Mouse (Mus musculus): Measurements from ENCODE around the gene Polr2e. TPM values are rescaled to one million over a fixed set of nuclear protein-coding genes. Genes with fewer than 3 reads are reported as not detected.
A peak's percentile ranks its signal among the peaks of the same experiment; 100 is the strongest.

Polr2e gene
- total and polyA plus RNA-seq, 3 experiments = 105 to 194 (median 127) TPM

DNA sequence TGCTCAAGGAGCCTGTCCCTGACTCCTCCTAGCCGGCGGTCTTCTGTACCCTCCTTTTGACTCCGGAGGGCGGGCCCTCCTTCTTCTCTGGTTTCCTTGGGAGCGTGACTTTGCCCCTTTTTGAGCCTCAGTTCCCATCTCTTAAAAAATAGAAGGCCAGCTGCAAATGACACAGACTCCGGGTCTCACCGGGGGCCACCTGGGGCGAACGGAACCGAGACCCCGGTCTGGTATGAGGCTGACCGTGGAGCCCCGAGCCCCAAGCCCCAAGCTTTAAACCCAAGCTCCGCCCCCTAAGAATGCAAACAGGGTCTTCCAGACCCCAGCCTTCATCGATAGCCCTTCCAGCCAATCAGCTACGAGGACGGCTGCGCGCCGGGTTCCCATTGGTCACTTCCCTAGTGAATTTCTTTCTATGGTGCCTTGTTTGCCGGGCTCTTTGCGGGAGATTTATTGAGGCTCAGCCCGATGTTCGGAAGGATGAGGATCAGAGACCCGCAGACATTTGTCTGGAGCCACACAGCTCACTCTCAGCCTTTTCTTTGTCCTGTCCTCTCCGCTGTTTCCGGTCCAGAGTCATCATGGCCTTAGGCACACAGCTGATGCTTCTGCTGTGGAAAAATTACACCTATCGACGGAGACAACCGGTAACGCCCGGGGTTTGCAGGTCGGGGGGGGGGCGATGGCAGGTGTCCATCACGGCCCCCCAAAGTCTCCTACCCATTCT lies 42.4 kb downstream of the Polr2e start:
- H3K27ac ChIP-seq (ENCODE audit: insufficient read depth, low read depth) = no peak overlapping the region
- TF ChIP-seq MEF2A (IDR thresholded peaks at IDR 0.05; ENCODE audit: borderline replicate concordance, low read depth, low read length) = no peak
- TF ChIP-seq NELFE (IDR thresholded peaks at IDR 0.05; ENCODE audit: low read depth, low read length) = no peak
- TF ChIP-seq MAFK (IDR thresholded peaks at IDR 0.05; ENCODE audit: insufficient replicate concordance, low read length) = no peak
- no peak for TF ChIP-seq JUND (conservative IDR thresholded peaks at IDR 0.05; ENCODE audit: low read depth, low read length)
- TF ChIP-seq TCF12 (IDR thresholded peaks at IDR 0.05; ENCODE audit: low read depth, low read length) = no peak; the same call in 1 of the 2 replicates
- TF ChIP-seq POLR2A (IDR thresholded peaks at IDR 0.05; ENCODE audit: low read depth, low read length) = peak; percentile 26; the same call in 1 of the 2 replicates
- TF ChIP-seq MAZ (IDR thresholded peaks at IDR 0.05; ENCODE audit: low read depth, low read length) = no peak
- TF ChIP-seq JUN (IDR thresholded peaks at IDR 0.05; ENCODE audit: insufficient read depth, low read depth, low read length) = no peak
- no peak for TF ChIP-seq NRF1 (IDR thresholded peaks at IDR 0.05; ENCODE audit: low read depth, low read length)
- TF ChIP-seq IRF4 (IDR thresholded peaks at IDR 0.05; ENCODE audit: low read depth, low read length) = 0 out of 2 replicates have a peak, but pooled peaks have one; percentile 3
- peak overlapping the region; percentile 58 to 87 (median 77) for H3K4me3 ChIP-seq (replicated peaks in 1 of 3; ENCODE audit: low read depth in 2 of 3, low read length in 2 of 3, poor library complexity in 1 of 3)
- dilution Hi-C loops (cut with MboI; ENCODE audit: extremely low pct_ligation_motif_present, extremely low pct_unique_long_range_greater_than_20kb, low sequenced_read_pairs) (no loop called here), in situ Hi-C loops (cut with MboI; ENCODE audit: low pct_ligation_motif_present, low pct_unique_long_range_greater_than_20kb, low sequenced_read_pairs) (no loop called here)
- H3K79me2 ChIP-seq (replicated peaks; ENCODE audit: control insufficient read depth, extremely low read depth, insufficient read depth, poor library complexity, severe bottlenecking) = no peaks in the 10 kb centered on the region
- H3K9me3 ChIP-seq (replicated peaks; ENCODE audit: low read length) = peaks cover 3% of the 10 kb centered on the region
- peaks cover 0 to 22% of the 10 kb centered on the region in 2 experiments; a peak in 2 of 4 replicates for H3K4me1 ChIP-seq (ENCODE audit: control insufficient read depth in 1 of 2, insufficient read depth in 2 of 2)
- peak overlapping the region; percentile 46 for H3K9ac ChIP-seq (ENCODE audit: insufficient read depth, low read depth)
- peak; percentile 68 for DNase-seq (ENCODE audit: extremely low read depth)
- peak overlapping the region; percentile 63 for H3K4me2 ChIP-seq (ENCODE audit: insufficient read depth, low read depth, poor library complexity, severe bottlenecking)
- H3K36me3 ChIP-seq (replicated peaks in 1 of 2; ENCODE audit: control insufficient read depth in 1 of 2, insufficient read depth in 1 of 2, low read length in 1 of 2) = peaks cover 16 to 67% of the 10 kb centered on the region in 2 experiments
- no peaks in the 10 kb centered on the region for H3K27me3 ChIP-seq (replicated peaks)

DNA sequence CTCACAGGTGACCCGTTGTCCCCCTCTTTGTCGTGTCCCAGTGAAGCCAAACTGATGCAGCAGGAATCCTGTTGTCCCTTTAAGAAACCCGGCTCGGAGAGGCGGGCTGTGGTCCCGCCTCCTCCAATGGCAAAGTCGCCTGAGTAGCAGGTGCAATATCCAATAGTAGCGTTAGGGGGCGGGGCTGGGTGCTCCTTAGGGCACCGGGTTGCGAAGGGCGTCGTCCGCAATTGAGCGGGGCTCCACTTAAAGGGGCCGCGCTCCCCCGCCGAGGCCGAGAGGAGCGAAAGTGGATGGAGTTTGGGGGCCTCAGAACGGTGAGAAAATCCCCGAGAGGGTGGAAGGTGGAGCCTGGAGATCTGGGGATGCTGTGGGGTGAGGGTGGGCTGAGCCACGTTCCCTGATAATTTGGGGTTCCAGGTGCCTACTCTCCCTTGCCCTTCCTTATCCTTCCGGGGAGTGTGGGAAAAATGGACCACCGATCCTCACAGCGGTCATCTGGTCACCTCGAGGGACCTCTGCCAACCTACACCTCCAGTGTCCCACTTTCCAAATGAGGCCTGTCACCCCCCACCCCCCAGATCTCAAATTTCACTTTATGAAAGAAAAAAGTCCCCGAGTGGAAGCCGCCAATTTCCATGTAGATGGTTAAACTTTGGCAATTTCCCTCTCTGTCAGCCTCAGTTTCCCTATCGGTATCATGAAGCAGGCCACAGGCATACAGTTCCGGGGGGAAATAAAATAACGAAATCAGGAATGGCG lies 43.1 kb downstream of the Polr2e start, which contains the start of gene Abca7:
TSS of gene Abca7 (plus strand) at position 223 of the 762 bp plus-strand sequence.
- peaks cover 0 to 22% of the 10 kb centered on the region in 2 experiments; a peak in 2 of 4 replicates for H3K4me1 ChIP-seq (ENCODE audit: control insufficient read depth in 1 of 2, insufficient read depth in 2 of 2)
- H3K27ac ChIP-seq (ENCODE audit: insufficient read depth, low read depth) = no peak within 1 kb of the TSS
- DNase-seq (ENCODE audit: extremely low read depth) = peak; percentile 95
- H3K27me3 ChIP-seq (replicated peaks) = no peaks in the 10 kb centered on the region
- H3K4me2 ChIP-seq (ENCODE audit: insufficient read depth, low read depth, poor library complexity, severe bottlenecking) = peak within 1 kb of the TSS; percentile 63
- H3K9me3 ChIP-seq (replicated peaks; ENCODE audit: low read length) = peaks cover 8% of the 10 kb centered on the region
- dilution Hi-C loops (cut with MboI; ENCODE audit: extremely low pct_ligation_motif_present, extremely low pct_unique_long_range_greater_than_20kb, low sequenced_read_pairs) = no loop called here
- in situ Hi-C loops (cut with MboI; ENCODE audit: low pct_ligation_motif_present, low pct_unique_long_range_greater_than_20kb, low sequenced_read_pairs) = no loop called here
- H3K79me2 ChIP-seq (replicated peaks; ENCODE audit: control insufficient read depth, extremely low read depth, insufficient read depth, poor library complexity, severe bottlenecking) = no peaks in the 10 kb centered on the region
- H3K4me3 ChIP-seq (replicated peaks in 1 of 3; ENCODE audit: low read depth in 2 of 3, low read length in 2 of 3, poor library complexity in 1 of 3) = peak within 1 kb of the TSS; percentile 58 to 87 (median 77)
- peaks cover 18 to 67% of the 10 kb centered on the region in 2 experiments for H3K36me3 ChIP-seq (replicated peaks in 1 of 2; ENCODE audit: control insufficient read depth in 1 of 2, insufficient read depth in 1 of 2, low read length in 1 of 2)
- peak within 1 kb of the TSS; percentile 46 for H3K9ac ChIP-seq (ENCODE audit: insufficient read depth, low read depth)
- no peak for TF ChIP-seq MEF2A (IDR thresholded peaks at IDR 0.05; ENCODE audit: borderline replicate concordance, low read depth, low read length)
- no peak for TF ChIP-seq JUN (IDR thresholded peaks at IDR 0.05; ENCODE audit: insufficient read depth, low read depth, low read length)
- TF ChIP-seq UBTF (IDR thresholded peaks at IDR 0.05; ENCODE audit: low read depth, low read length) = no peak
- TF ChIP-seq SMC3 (IDR thresholded peaks at IDR 0.05; ENCODE audit: low read depth, low read length) = no peak
- no peak for TF ChIP-seq EP300 (IDR thresholded peaks at IDR 0.05; ENCODE audit: low read length)
- peak; percentile 76 for TF ChIP-seq TBP (conservative IDR thresholded peaks at IDR 0.05; ENCODE audit: low read depth, low read length)
- TF ChIP-seq JUND (conservative IDR thresholded peaks at IDR 0.05; ENCODE audit: low read depth, low read length) = no peak
- TF ChIP-seq ETS1 (conservative IDR thresholded peaks at IDR 0.05; ENCODE audit: low read depth, low read length) = no peak
- TF ChIP-seq NELFE (IDR thresholded peaks at IDR 0.05; ENCODE audit: low read depth, low read length) = 0 out of 2 replicates have a peak, but pooled peaks have one; percentile 60
- 0 out of 2 replicates have a peak, but pooled peaks have one; percentile 26 for TF ChIP-seq MYC (IDR thresholded peaks at IDR 0.05; ENCODE audit: low read depth, low read length)
- peak; percentile 52 for TF ChIP-seq SIN3A (IDR thresholded peaks at IDR 0.05; ENCODE audit: low read length)
- TF ChIP-seq CHD1 (IDR thresholded peaks at IDR 0.05; ENCODE audit: low read depth, low read length) = no peak
- peak; percentile 69 for TF ChIP-seq MAX (IDR thresholded peaks at IDR 0.05; ENCODE audit: low read length)
- TF ChIP-seq GABPA (IDR thresholded peaks at IDR 0.05; ENCODE audit: insufficient replicate concordance, low read depth, low read length) = no peak
- TF ChIP-seq MAZ (IDR thresholded peaks at IDR 0.05; ENCODE audit: low read depth, low read length) = 0 out of 2 replicates have a peak, but pooled peaks have one; percentile 49
- 0 out of 2 replicates have a peak, but pooled peaks have one; percentile 3 for TF ChIP-seq IRF4 (IDR thresholded peaks at IDR 0.05; ENCODE audit: low read depth, low read length)
- no peak for TF ChIP-seq PAX5 (IDR thresholded peaks at IDR 0.05; ENCODE audit: low read length)
- TF ChIP-seq TCF12 (IDR thresholded peaks at IDR 0.05; ENCODE audit: low read depth, low read length) = peak; percentile 11; the same call in 1 of the 2 replicates
- TF ChIP-seq ZMIZ1 (IDR thresholded peaks at IDR 0.05; ENCODE audit: low read depth, low read length) = 0 out of 2 replicates have a peak, but pooled peaks have one; percentile 53
- TF ChIP-seq USF2 (conservative IDR thresholded peaks at IDR 0.05; ENCODE audit: low read depth, low read length) = no peak
- no peak for TF ChIP-seq ZC3H11A (IDR thresholded peaks at IDR 0.05; ENCODE audit: low read depth, low read length)
- TF ChIP-seq RAD21 (IDR thresholded peaks at IDR 0.05; ENCODE audit: low read depth, low read length) = no peak
- 0 out of 2 replicates have a peak, but pooled peaks have one; percentile 33 for TF ChIP-seq POLR2AphosphoS2 (IDR thresholded peaks at IDR 0.05; ENCODE audit: low read depth, low read length)
- TF ChIP-seq MXI1 (IDR thresholded peaks at IDR 0.05; ENCODE audit: low read depth, low read length) = no peak; the same call in 1 of the 2 replicates
